Mouse (Mus musculus) gastrocnemius, postnatal 10 days (tissue): ENCODE measurements around the gene Icmt. TPM values are rescaled to one million over a fixed set of nuclear protein-coding genes. Genes with fewer than 3 reads are reported as not detected.

ENCODE experiments used
- DNase-seq: peaks from one replicate; pipeline ENCODE4 v3.0.0; 2021; ENCODE audit warnings: mixed read lengths
- total RNA-seq, 2 experiments: library from RNA; stranded (reverse); gene quantifications; 2 replicates each; pipeline ENCODE4 v1.2.3; 2021

Icmt gene
- total RNA-seq, 2 experiments from 2014 or later = 17.3 to 19.1 TPM

GRCm38 (mm10) chr4:152339293-152339790 is 42.3 kb downstream of the Icmt start:
- no peak for DNase-seq

- no peak for DNase-seq
These were observed 43.7 kb downstream of the Icmt start for GRCm38 (mm10) chr4:152340584-152341284.

- DNase-seq = no peak
These were observed 46.3 kb downstream of the Icmt start for GRCm38 (mm10) chr4:152343296-152343695.

- DNase-seq = no peak
These were observed 47.6 kb downstream of the Icmt start for GRCm38 (mm10) chr4:152344651-152345050.

GRCm38 (mm10) chr4:152345120-152345889 is 48.3 kb downstream of the Icmt start:
- DNase-seq = no peak

GRCm38 (mm10) chr4:152349837-152350381 is 52.9 kb downstream of the Icmt start:
- DNase-seq = no peak

- no peak for DNase-seq
These were observed 53.8 kb downstream of the Icmt start for GRCm38 (mm10) chr4:152350722-152351421.

GRCm38 (mm10) chr4:152351422-152352305 is 54.6 kb downstream of the Icmt start:
- no peak for DNase-seq

- DNase-seq = no peak
These were observed 57.0 kb downstream of the Icmt start for GRCm38 (mm10) chr4:152353886-152354637.

GRCm38 (mm10) chr4:152355672-152356071 is 58.6 kb downstream of the Icmt start:
- no peak for DNase-seq

Other genes starting within 250 kb of the Icmt start
- 10 to 100 TPM; 14.7 to 22.0 TPM for gene Plekhg5, start 224.7 kb upstream of the Icmt start, total RNA-seq
- 1 to 10 TPM in 1 of 2 experiments, under 1 TPM in 1; 0.82 to 2.9 TPM for gene Tnfrsf25, start 181.3 kb upstream of the Icmt start, total RNA-seq
- 1 to 10 TPM; 1.1 to 1.2 TPM for gene Espn, start 144.9 kb upstream of the Icmt start, total RNA-seq
- gene Hes2, start 138.4 kb upstream of the Icmt start, total RNA-seq = not detected
- gene Acot7, start 119.1 kb upstream of the Icmt start, total RNA-seq = 10 to 100 TPM; 11.9 to 14.1 TPM
- gene Gpr153, start 23.0 kb upstream of the Icmt start, total RNA-seq = 10 to 100 TPM; 25.1 to 32.2 TPM
- gene Hes3, start 5.6 kb upstream of the Icmt start, total RNA-seq = not detected
- gene Rnf207, start 21.8 kb downstream of the Icmt start, total RNA-seq = under 1 TPM in 1 of 2 experiments, not detected in 1; 0.40 TPM
- gene Rpl22, start 28.5 kb downstream of the Icmt start, total RNA-seq = 100 to 1,000 TPM; 305 to 332 TPM
- gene Chd5, start 41.4 kb downstream of the Icmt start, total RNA-seq = under 1 TPM; 0.36 to 0.56 TPM
- gene Nphp4, start 179.5 kb downstream of the Icmt start, total RNA-seq = 1 to 10 TPM; 1.2 to 1.8 TPM
- 1 to 10 TPM; 3.2 to 5.4 TPM for gene Kcnab2, start 180.6 kb downstream of the Icmt start, total RNA-seq